Mouse (Mus musculus) heart, adult 2 months (tissue): ENCODE measurements around the gene Styxl1. TPM values are rescaled to one million over a fixed set of nuclear protein-coding genes. Genes with fewer than 3 reads are reported as not detected.

Experiments
- DNase-seq, 2 experiments: peaks; one replicate each; pipeline ENCODE4 v3.0.0; 2021
- H3K27ac ChIP-seq: fragments of 200-600 bp; 2 replicates; pipeline ENCODE4 v1.8.1; 2022
- H3K27me3 ChIP-seq: fragments of 200-500 bp; 2 replicates; pipeline ENCODE4 v1.6.1; 2012; ENCODE audit warnings: mild to moderate bottlenecking, low read length, inconsistent platforms, mixed read lengths; ENCODE audit not compliant: control insufficient read depth, insufficient read depth
- H3K36me3 ChIP-seq: fragments of 200-500 bp; 2 replicates; pipeline ENCODE4 v1.6.1; 2012; ENCODE audit warnings: low read length, inconsistent platforms; ENCODE audit not compliant: control insufficient read depth, insufficient read depth
- H3K4me1 ChIP-seq: fragments of 200-500 bp; 2 replicates; pipeline ENCODE4 v1.6.1; 2011; ENCODE audit warnings: low read length; ENCODE audit not compliant: control insufficient read depth, insufficient read depth
- H3K4me3 ChIP-seq: fragments of 200-600 bp; 2 replicates; pipeline ENCODE4 v1.8.1; 2022
- H3K79me2 ChIP-seq: fragments of 200-500 bp; replicated peaks from 2 replicates; pipeline ENCODE4 v1.6.1; 2012; ENCODE audit warnings: mild to moderate bottlenecking, inconsistent platforms, low read length, moderate library complexity, mixed read lengths; ENCODE audit not compliant: control insufficient read depth, insufficient read depth
- H3K9ac ChIP-seq: fragments of 200-500 bp; 2 replicates; pipeline ENCODE4 v1.6.1; 2012; ENCODE audit warnings: low read depth, mild to moderate bottlenecking, control low read depth, inconsistent platforms, low read length, mixed read lengths
- CTCF ChIP-seq: fragments of 200-600 bp; IDR thresholded peaks from 2 replicates; pipeline ENCODE4 v1.8.1; 2022; ENCODE audit warnings: antibody characterized with exemption, mild to moderate bottlenecking, moderate library complexity
- EP300 ChIP-seq: fragments of 200-500 bp; IDR thresholded peaks from 2 replicates; pipeline ENCODE4 v1.6.1; 2011; ENCODE audit warnings: low read depth, low read length, control low read depth; ENCODE audit not compliant: insufficient read depth
- POLR2A ChIP-seq: fragments of 200-500 bp; IDR thresholded peaks from 2 replicates; pipeline ENCODE4 v1.6.1; 2011; ENCODE audit warnings: mild to moderate bottlenecking, low read depth, low read length, control low read depth; ENCODE audit not compliant: insufficient read depth
- WGBS: fragments of 180-500 bp; shearing (Covaris S2); methylation state at CpG from one replicate; pipeline ENCODE4 v1.1.7; 2018; 5-methylcytosine and 5-hydroxymethylcytosine counted together
- intact Hi-C: fragments of 180-260 bp; cut with DNase I; formaldehyde crosslinking; loops from one replicate; pipeline ENCODE4 v1.15.1; 2025
- polyA plus RNA-seq: library from polyadenylated mRNA; depleted of rRNA; stranded (reverse); fragments of >200 nt; gene quantifications from 2 replicates; pipeline ENCODE4 v1.2.3, GENCODE M21; 2012
- total RNA-seq, 2 experiments: library from RNA; stranded (reverse); gene quantifications; 2 replicates each; pipeline ENCODE4 v1.2.3; 2021

Gene Styxl1
- total and polyA plus RNA-seq, 3 experiments = 0.20 TPM; not detected in 2

DNA sequence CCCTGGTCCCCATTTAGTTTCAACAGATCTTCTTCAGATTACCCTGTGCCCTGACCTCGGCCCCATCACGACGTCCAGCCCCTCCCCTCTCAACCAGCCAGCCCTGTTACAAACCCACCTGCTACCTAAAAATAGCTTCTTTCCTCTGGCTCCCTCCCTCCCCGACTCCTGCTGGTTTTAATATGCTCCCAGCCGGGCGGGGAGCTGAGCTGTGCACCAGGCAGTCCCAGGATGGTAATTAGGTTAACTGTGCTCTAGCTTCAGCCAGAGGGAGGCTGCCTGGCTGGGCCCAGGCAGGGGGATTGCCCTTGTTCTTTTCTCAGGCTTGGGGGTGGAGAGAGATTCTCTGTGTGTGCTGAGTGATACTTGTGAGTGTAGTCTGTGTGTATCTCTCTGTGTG, 22.7 kb upstream of the Styxl1 start:
- Histone ChIP-seq H3K9ac (no peak overlapping the region), H3K27ac (no peak overlapping the region), H3K4me3 (no peak overlapping the region), H3K79me2 (no peaks in the 10 kb centered on the region), H3K36me3 (no peaks in the 10 kb centered on the region), H3K4me1 (no peaks in the 10 kb centered on the region), H3K27me3 (no peaks in the 10 kb centered on the region; the same call in 1 of the 2 replicates)
- no peak for TF ChIP-seq POLR2A
- TF ChIP-seq EP300 = no peak
- TF ChIP-seq CTCF = no peak
- WGBS = 2% methylated on average over 6 of the region's 6 CpGs
- DNase-seq = no peak
- intact Hi-C loops = no loop called here

DNA sequence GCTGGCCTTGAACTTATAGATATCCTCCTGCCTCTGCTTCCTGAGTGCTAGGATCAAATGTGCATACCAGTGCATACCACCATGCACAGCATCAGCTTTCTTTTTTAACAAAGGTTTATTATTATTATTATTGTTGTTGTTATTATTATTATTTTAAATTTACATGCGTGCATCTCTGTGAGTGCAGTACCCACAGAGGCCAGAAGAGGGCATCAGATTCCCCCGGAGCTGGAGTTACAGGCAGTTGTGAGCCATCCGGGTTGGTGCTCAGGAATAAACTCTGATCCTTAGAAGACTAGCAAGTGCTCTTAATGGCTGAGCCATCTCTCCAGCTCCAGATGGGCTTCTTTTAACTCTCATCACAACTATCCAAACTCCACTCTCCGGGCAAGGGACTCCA, 21.6 kb upstream of the Styxl1 start:
- no peak for DNase-seq
- Histone ChIP-seq H3K9ac (no peak overlapping the region), H3K27me3 (no peaks in the 10 kb centered on the region; the same call in 1 of the 2 replicates), H3K36me3 (no peaks in the 10 kb centered on the region), H3K4me3 (no peak overlapping the region), H3K4me1 (no peaks in the 10 kb centered on the region), H3K27ac (no peak overlapping the region), H3K79me2 (no peaks in the 10 kb centered on the region)
- WGBS = 51% methylated on average over 4 of the region's 4 CpGs
- no peak for TF ChIP-seq EP300
- peak; percentile 62 for TF ChIP-seq CTCF
- intact Hi-C loops = no loop called here

DNA sequence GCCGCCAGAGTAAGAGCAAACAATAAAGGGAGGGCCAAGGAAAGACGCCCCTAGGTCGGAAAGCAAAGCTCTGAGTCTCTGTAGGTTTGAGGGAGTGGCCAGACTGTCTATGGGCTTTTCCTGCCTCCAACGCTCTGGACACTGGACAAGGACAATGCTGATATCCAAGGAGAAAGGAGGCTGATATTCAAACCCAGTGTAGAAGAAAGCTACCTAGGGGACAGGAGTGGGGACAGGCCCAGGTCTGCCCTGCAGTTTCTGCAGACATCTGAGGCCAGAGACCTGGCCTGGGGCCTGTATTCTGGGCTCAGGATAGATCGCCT, 16.6 kb upstream of the Styxl1 start:
- Histone ChIP-seq H3K9ac (no peak overlapping the region), H3K4me1 (peaks cover 6% of the 10 kb centered on the region), H3K27ac (peak overlapping the region; percentile 3; the same call in 1 of the 2 replicates), H3K36me3 (no peaks in the 10 kb centered on the region), H3K4me3 (no peak overlapping the region; the same call in 1 of the 2 replicates), H3K27me3 (no peaks in the 10 kb centered on the region), H3K79me2 (no peaks in the 10 kb centered on the region)
- intact Hi-C loops = loop anchor here (1.0 kb wide), 1 partner anchor 60 kb away; no protein-coding TSS in a partner anchor
- WGBS = 4% methylated on average over 5 of the region's 5 CpGs
- TF ChIP-seq EP300 = no peak
- DNase-seq = no peak

DNA sequence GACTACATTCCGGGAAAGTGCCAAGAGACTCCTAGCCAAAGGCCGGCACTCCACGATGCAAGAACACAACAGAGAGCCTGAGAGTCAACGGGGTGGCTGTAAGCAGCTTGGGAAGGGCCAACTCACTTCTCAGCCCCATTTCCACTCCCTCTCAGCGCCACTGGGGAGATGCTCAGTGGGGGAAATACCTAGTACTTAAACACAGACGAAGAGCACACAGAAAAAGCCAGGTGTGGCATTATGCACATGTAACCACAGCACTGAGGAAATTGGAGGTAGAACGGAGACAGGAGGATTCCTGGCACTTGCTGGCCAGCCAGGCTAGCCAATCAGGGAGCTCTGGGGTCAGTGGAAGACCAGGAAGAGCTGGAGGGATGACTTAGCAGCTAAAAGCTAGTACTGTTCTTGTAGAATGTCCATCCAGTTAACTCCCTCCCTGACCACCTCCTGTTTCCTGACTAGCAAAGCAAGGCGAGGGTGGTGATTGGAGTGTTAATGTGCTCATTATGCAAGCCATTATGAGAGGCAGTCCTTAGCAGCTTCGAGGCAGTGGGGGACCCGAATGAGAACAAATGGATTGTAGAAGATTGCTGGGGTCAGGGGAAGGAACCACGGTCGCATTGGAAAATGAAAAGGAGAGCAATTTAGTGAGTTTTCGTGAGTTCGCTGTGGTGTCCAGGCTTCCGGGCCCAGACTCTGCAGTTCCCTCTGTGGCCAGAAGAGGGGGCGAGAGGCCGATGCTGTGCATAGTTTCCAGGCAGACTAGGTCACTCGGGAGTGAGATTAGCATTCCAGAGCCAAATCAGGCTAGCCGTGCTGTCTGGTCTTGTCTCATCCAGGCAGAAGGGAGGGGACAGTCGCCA, 16.0 kb upstream of the Styxl1 start:
- intact Hi-C loops = loop anchor here (1.0 kb wide), 1 partner anchor 61 kb away; no protein-coding TSS in a partner anchor
- WGBS = 11% methylated on average over 20 of the region's 20 CpGs
- peak; percentile 85 to 93 for DNase-seq
- H3K4me3 ChIP-seq = peak overlapping the region; percentile 51
- no peaks in the 10 kb centered on the region for H3K27me3 ChIP-seq
- no peaks in the 10 kb centered on the region for H3K36me3 ChIP-seq
- peaks cover 6% of the 10 kb centered on the region for H3K4me1 ChIP-seq
- no peak for TF ChIP-seq EP300
- 0 out of 2 replicates have a peak, but pooled peaks have one; percentile 34 for TF ChIP-seq POLR2A
- peak overlapping the region; percentile 61 for H3K27ac ChIP-seq
- no peaks in the 10 kb centered on the region for H3K79me2 ChIP-seq
- peak overlapping the region; percentile 31; the same call in 1 of the 2 replicates for H3K9ac ChIP-seq

DNA sequence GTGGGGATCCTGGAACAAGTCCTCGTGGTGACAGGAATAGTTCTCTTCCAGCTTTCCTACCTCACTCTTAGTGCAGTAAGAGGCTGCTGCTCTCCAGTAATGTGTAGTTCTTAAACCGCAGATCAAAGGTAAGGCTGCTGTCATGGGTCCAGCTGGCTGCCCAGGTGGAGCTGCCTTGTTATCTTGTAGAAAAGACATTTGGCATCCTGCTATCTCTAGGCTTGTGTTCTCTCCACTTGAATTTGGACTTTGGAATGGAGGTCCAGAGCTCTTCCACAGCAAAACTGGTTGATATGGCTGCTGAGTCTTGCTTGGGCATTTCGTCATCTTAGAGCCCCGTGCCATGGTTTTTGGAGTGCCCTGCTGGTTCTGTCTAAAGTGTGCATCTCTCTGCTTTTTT, 4.7 kb upstream of the Styxl1 start:
- no peak overlapping the region for H3K27ac ChIP-seq
- peaks cover 8% of the 10 kb centered on the region; the same call in 1 of the 2 replicates for H3K36me3 ChIP-seq
- TF ChIP-seq CTCF (no peak), EP300 (0 out of 2 replicates have a peak, but pooled peaks have one; percentile 3)
- peaks cover 5% of the 10 kb centered on the region for H3K4me1 ChIP-seq
- no peak overlapping the region for H3K4me3 ChIP-seq
- 55% methylated on average over 4 of the region's 4 CpGs for WGBS
- H3K79me2 ChIP-seq = peaks cover 2% of the 10 kb centered on the region; the same call in 1 of the 2 replicates
- intact Hi-C loops = no loop called here
- DNase-seq = no peak
- no peaks in the 10 kb centered on the region for H3K27me3 ChIP-seq
- no peak overlapping the region for H3K9ac ChIP-seq

DNA sequence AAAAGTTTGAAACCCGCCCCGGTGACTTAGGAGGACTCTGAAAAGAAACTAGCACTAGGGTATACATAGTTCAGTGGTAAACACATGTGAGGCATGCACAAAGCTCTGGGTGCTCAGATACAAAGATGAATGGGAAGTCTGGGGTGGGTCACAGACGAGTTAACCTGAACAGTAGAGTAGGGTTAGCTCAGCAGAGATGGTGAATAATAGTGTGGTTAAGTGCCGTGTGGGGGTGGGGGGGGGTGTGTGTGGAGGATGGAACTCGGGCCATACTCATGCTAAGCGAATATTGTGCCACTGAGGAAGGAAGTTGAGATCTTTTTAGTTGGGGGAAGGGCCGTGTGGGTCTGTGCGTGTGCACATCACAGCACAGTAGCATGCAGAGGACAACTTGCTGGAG, 2.1 kb upstream of the Styxl1 start:
- Histone ChIP-seq H3K27ac (no peak overlapping the region; the same call in 1 of the 2 replicates), H3K4me1 (peaks cover 6% of the 10 kb centered on the region), H3K27me3 (no peaks in the 10 kb centered on the region), H3K79me2 (peaks cover 2% of the 10 kb centered on the region; the same call in 1 of the 2 replicates), H3K9ac (no peak overlapping the region), H3K36me3 (peaks cover 8% of the 10 kb centered on the region; the same call in 1 of the 2 replicates), H3K4me3 (peak overlapping the region; percentile 100)
- 32% methylated on average over 8 of the region's 8 CpGs for WGBS
- TF ChIP-seq CTCF = no peak
- TF ChIP-seq POLR2A = no peak
- TF ChIP-seq EP300 = no peak
- no peak for DNase-seq
- intact Hi-C loops = no loop called here
